Comparison of ENCODE assay signal across 8 mouse cellular contexts in the genomic region with DNA sequence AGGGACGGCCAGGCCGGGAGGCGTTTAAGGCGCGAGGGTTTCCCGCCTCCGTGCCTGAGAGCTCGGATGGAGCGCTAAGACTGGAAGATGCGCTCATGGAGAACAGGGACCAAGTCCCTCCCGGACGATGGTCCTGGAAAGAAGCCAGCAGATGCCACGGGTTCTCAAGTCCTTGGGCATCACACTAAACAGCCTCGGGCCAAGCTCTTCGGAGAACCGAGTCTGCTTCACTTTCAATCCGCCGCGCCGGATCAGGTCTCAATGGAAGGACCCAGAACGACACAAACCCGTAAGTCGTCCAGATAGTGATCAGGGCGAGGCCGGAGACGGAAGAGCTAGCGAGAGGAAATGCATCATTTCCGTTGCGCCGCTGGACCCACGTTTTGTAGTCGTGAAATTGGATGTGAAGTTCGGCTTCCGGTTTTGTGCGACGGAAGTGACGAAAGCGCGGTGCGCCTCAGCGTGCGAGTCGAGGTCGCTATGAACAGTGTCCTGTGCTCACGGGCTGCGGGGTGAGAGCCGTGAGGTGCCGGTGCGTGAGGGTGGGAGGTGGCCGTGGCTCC. TPM values are rescaled to one million over a fixed set of nuclear protein-coding genes. Genes with fewer than 3 reads are reported as not detected.
DNase-seq lines count a peak whose midpoint lies in the region; ATAC-seq lines count a peak whose summit lies in the region.

A gene (plus strand): TSS at position 426 of the 563 bp plus-strand sequence.

- H3K27me3 ChIP-seq in lung, embryonic 16.5 days (ENCODE audit: control insufficient read depth, insufficient read depth, low read depth, low read length) = no peaks in the 10 kb centered on the region

- peak within 1 kb of the TSS; percentile 91 for H3K9ac ChIP-seq in lung, embryonic 16.5 days (ENCODE audit: low read length)

- no peaks in the 10 kb centered on the region for H3K36me3 ChIP-seq in lung, embryonic 16.5 days (ENCODE audit: control insufficient read depth, insufficient read depth, low read length)

- under 1% methylated on average over 48 of the region's 50 CpGs for WGBS in lung, embryonic 16.5 days

- H3K4me3 ChIP-seq in lung, embryonic 16.5 days (ENCODE audit: low read length) = peak within 1 kb of the TSS; percentile 84

- H3K27ac ChIP-seq in lung, embryonic 16.5 days (ENCODE audit: low read length) = peak within 1 kb of the TSS; percentile 87

- peak; percentile 83 to 91 for ATAC-seq in hematopoietic stem cell, adult 5-6 weeks (replicated peaks in 1 of 2; ENCODE audit: insufficient read depth in 1 of 2, low FRiP score in 2 of 2, low TSS enrichment in 1 of 2, low read depth in 1 of 2, poor library complexity in 2 of 2, severe bottlenecking in 2 of 2)
- peak; percentile 87 for ATAC-seq in lung, embryonic 16.5 days (ENCODE audit: low read depth)

- peak within 1 kb of the TSS; percentile 97 for H3K4me2 ChIP-seq in lung, embryonic 16.5 days (ENCODE audit: low read depth, low read length)

- DNase-seq in MEL-GATA-1-ER (ENCODE audit: extremely low read depth, low read depth) = peak; percentile 98
- peak; percentile 97 for DNase-seq in cerebellum, adult 8-10 months
- DNase-seq in forelimb bud, embryonic 11.5 days (ENCODE audit: low read depth, low spot score) = peak; percentile 99
- DNase-seq in layer of hippocampus, adult 9-10 months (ENCODE audit: low spot score) = peak; percentile 97
- peak; percentile 95 for DNase-seq in ovary, postnatal 10 days (ENCODE audit: low spot score)
- peak; percentile 93 to 96 for DNase-seq in thymus, postnatal 10 days (ENCODE audit: low spot score in 2 of 2)

- peaks cover 19% of the 10 kb centered on the region for H3K4me1 ChIP-seq in lung, embryonic 16.5 days (replicated peaks; ENCODE audit: control insufficient read depth, insufficient read depth, low read length)

- no peaks in the 10 kb centered on the region for H3K9me3 ChIP-seq in lung, embryonic 16.5 days (ENCODE audit: control insufficient read depth, low read length)

RNA-seq across cellular contexts. Expression of the gene that starts here (rescaled TPM):
- 13.3 and 18.7 TPM in 2 replicates for total RNA-seq in hematopoietic stem cell, adult 5-6 weeks (2017)
- 28.9 and 30.9 TPM in 2 replicates for polyA plus RNA-seq in lung, embryonic 16.5 days (2015; fragmentation: Nextera tagmentation; extraction: Ambion mirVana)

Comparison
In these comparisons a context has a peak if more than half of its experiments do, and no peak if none do; other contexts are left out.
1. Peak in every context shown above with its lines: DNase-seq, ATAC-seq, H3K4me3 ChIP-seq and H3K27ac ChIP-seq.